Mouse (Mus musculus) right cerebral cortex, adult 2 months (tissue): Measurements from ENCODE around the gene Kank3.

Experiments
- DNase-seq, 2 experiments: peaks; one replicate each; pipeline ENCODE4 v3.0.0; 2021 to 2022; ENCODE audit warnings: low spot score in 2 of 2

Kank3 gene

GRCm38 (mm10) chr17:33851331-33851730 is 41.0 kb downstream of the Kank3 start:
- no peak for DNase-seq

- no peak for DNase-seq
These were observed 47.5 kb downstream of the Kank3 start for GRCm38 (mm10) chr17:33857816-33858215.

- DNase-seq: peak; percentile 87 to 88
These were observed 55.2 kb downstream of the Kank3 start for GRCm38 (mm10) chr17:33865330-33866030.
